Mouse (Mus musculus): ENCODE measurements around the gene Tfdp1.

DNA sequence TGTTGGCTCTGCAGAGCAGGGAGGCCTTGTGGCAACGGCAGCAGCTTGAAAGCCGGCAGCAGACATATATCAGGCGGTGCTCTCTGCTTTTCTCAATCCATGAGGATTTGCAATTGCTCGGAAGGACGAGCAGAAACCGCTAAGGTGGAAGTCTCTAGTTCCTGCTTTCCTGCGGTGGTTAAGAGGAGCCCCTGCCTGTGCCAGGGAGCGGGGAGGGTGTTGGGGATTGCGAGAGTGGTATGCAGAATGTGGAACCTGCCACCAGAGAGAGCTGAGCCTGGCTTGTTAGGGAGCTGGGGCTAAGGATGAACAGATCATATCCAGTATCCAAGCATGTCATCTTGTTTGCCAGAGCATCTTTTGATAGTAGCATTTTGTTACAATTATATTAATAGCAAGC lies 31.6 kb upstream of the Tfdp1 start:
- TF ChIP-seq POLR2A (IDR thresholded peaks at IDR 0.05; ENCODE audit: insufficient read depth, low read depth, low read length) = no peak
- TF ChIP-seq CTCF (IDR thresholded peaks at IDR 0.05; ENCODE audit: insufficient read depth, low read depth, low read length) = no peak
